Mouse (Mus musculus): ENCODE measurements around the gene Iyd. TPM values are rescaled to one million over a fixed set of nuclear protein-coding genes. Genes with fewer than 3 reads are reported as not detected.

The Iyd gene
- polyA plus RNA-seq, 1 experiment = not detected

DNA sequence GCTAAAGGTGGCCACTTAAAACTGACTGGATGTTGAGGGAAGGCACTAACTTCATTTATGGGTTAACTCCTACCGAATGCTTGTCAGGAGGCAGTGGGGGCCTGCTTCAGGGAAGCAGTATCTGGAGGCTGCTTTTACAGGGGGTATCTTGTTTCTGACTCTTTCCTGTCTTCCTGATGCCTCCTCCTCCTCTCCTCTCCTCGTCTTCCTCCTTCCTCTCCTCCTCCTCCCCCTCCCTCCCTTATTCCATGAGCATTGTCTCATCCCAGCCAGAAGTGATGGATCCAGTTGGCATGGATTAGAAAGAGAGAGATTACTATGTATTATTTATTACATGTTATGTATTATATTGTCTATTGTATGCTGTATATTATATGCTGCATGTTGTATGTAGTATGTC, 31.3 kb upstream of the Iyd start:
- Histone ChIP-seq H3ac (ENCODE audit: control insufficient read depth, insufficient read length, low read depth) (no peak overlapping the region), H3K79me3 (ENCODE audit: low read depth) (no peaks in the 10 kb centered on the region), H3K4me3 (ENCODE audit: insufficient read depth, poor library complexity, severe bottlenecking) (no peak overlapping the region), H3K27me3 (ENCODE audit: control insufficient read depth, insufficient read depth, insufficient read length) (no peaks in the 10 kb centered on the region), H3K79me2 (ENCODE audit: control insufficient read depth, insufficient read depth) (no peaks in the 10 kb centered on the region), H3K36me3 (ENCODE audit: control insufficient read depth, insufficient read depth) (no peaks in the 10 kb centered on the region)
- no peak for TF ChIP-seq MAX (IDR thresholded peaks at IDR 0.05)
- TF ChIP-seq MYOG (IDR thresholded peaks at IDR 0.05; ENCODE audit: control insufficient read depth, extremely low read depth, insufficient read length) = no peak
- no peak for TF ChIP-seq FOSL1 (IDR thresholded peaks at IDR 0.05; ENCODE audit: insufficient read depth, low read length, poor library complexity, severe bottlenecking)
- no peak for TF ChIP-seq MYOD1 (IDR thresholded peaks at IDR 0.05; ENCODE audit: control insufficient read depth, insufficient read length, low read depth)
- no peak for TF ChIP-seq USF1 (IDR thresholded peaks at IDR 0.05; ENCODE audit: low read depth)
- no peak for TF ChIP-seq CTCF (IDR thresholded peaks at IDR 0.05; ENCODE audit: control insufficient read depth, insufficient read depth, insufficient read length)
- no peak for TF ChIP-seq CEBPB (IDR thresholded peaks at IDR 0.05; ENCODE audit: low read depth)

DNA sequence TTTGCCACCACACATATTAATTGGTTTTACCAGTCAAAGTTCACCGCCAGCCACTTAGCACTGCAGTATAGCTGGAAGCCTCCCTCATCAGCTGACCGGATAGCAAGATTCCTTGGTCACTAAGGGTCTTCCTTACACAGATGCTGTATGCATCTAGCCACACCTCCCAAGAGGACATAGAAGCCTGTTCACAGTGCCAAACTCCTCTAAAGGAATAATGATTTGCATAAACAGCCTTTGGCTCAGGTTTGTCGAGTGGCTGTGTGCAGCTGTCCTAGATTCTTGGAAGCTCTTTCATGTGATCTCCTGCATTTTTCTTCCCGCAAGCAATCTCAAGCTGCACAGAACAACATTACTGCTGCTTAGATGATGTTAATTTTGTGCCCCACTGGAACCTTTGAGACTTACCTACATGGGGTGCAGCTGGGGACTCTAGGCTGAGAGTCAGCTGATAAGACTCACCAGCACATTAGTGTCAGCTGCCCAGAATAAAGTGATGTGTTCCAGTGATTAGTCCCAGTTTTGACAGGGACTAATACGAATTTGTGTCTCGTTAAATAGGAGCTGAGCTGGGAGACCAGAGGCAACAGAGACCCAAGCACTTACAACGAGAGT, 30.3 kb upstream of the Iyd start:
- H3K79me2 ChIP-seq (ENCODE audit: control insufficient read depth, insufficient read depth) = no peaks in the 10 kb centered on the region
- TF ChIP-seq MAX (IDR thresholded peaks at IDR 0.05) (no peak), CTCF (IDR thresholded peaks at IDR 0.05; ENCODE audit: control insufficient read depth, insufficient read depth, insufficient read length) (no peak), MYOD1 (IDR thresholded peaks at IDR 0.05; ENCODE audit: control insufficient read depth, insufficient read length, low read depth) (no peak), USF1 (IDR thresholded peaks at IDR 0.05; ENCODE audit: low read depth) (no peak), CEBPB (IDR thresholded peaks at IDR 0.05; ENCODE audit: low read depth) (no peak), FOSL1 (IDR thresholded peaks at IDR 0.05; ENCODE audit: insufficient read depth, low read length, poor library complexity, severe bottlenecking) (no peak), MYOG (IDR thresholded peaks at IDR 0.05; ENCODE audit: control insufficient read depth, extremely low read depth, insufficient read length) (no peak)

DNA sequence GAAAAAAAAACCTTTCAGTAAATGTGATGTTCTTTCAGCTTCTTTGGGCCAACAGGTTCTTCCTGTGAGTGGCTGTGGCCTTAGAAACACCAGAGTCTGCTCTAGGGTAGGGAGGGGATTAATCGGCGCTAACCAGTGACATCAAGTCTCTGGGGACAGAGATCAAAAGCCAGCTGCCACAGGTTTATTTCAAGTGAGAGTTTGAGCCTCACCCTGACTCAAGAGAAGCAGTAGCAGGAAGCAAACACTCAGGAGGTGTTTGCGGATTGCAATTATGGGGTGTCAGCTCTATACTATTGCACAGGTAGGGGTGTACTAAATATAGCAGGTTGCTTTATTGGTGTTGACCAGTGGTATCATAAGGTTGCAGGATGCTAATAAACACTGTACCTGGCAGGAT, 29.6 kb upstream of the Iyd start:
- no peak overlapping the region for H3K4me3 ChIP-seq (ENCODE audit: insufficient read depth, poor library complexity, severe bottlenecking)
- H3ac ChIP-seq (ENCODE audit: control insufficient read depth, insufficient read length, low read depth) = no peak overlapping the region
- no peak for TF ChIP-seq MYOD1 (IDR thresholded peaks at IDR 0.05; ENCODE audit: control insufficient read depth, insufficient read length, low read depth)
- no peak for TF ChIP-seq FOSL1 (IDR thresholded peaks at IDR 0.05; ENCODE audit: insufficient read depth, low read length, poor library complexity, severe bottlenecking)
- no peak for TF ChIP-seq MYOG (IDR thresholded peaks at IDR 0.05; ENCODE audit: control insufficient read depth, extremely low read depth, insufficient read length)
- no peak for TF ChIP-seq USF1 (IDR thresholded peaks at IDR 0.05; ENCODE audit: low read depth)
- TF ChIP-seq CTCF (IDR thresholded peaks at IDR 0.05; ENCODE audit: control insufficient read depth, insufficient read depth, insufficient read length) = no peak
- TF ChIP-seq MAX (IDR thresholded peaks at IDR 0.05) = no peak
- TF ChIP-seq CEBPB (IDR thresholded peaks at IDR 0.05; ENCODE audit: low read depth) = no peak
- no peaks in the 10 kb centered on the region for H3K79me2 ChIP-seq (ENCODE audit: control insufficient read depth, insufficient read depth)
- H3K79me3 ChIP-seq (ENCODE audit: low read depth) = no peaks in the 10 kb centered on the region
- H3K27me3 ChIP-seq (ENCODE audit: control insufficient read depth, insufficient read depth, insufficient read length) = no peaks in the 10 kb centered on the region
- H3K36me3 ChIP-seq (ENCODE audit: control insufficient read depth, insufficient read depth) = no peaks in the 10 kb centered on the region

More for the DNA sequence above, 30.3 kb upstream of the Iyd start:
- H3K27me3 ChIP-seq (ENCODE audit: control insufficient read depth, insufficient read depth, insufficient read length) = no peaks in the 10 kb centered on the region
- no peaks in the 10 kb centered on the region for H3K36me3 ChIP-seq (ENCODE audit: control insufficient read depth, insufficient read depth)
- H3K79me3 ChIP-seq (ENCODE audit: low read depth) = no peaks in the 10 kb centered on the region
- H3K4me3 ChIP-seq (ENCODE audit: insufficient read depth, poor library complexity, severe bottlenecking) = no peak overlapping the region
- H3ac ChIP-seq (ENCODE audit: control insufficient read depth, insufficient read length, low read depth) = no peak overlapping the region

DNA sequence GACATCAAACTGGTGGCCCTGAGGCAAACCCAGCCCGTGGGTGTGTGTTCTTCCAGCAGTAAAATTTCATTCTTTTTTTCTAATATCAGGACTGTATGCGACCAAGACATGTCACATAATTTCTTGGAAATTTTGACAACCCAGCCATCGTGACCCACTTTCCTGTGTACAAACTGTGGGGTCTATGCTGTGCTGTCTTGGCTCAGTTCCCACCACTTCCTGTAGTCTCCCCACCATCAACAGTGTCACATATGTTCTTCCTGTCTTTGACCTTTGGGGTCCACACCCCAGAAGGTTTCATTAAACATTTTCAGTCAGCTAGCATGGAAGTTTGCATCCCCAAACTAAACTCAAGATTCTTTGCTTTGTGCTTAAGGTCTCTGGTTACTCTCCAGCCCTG, 28.6 kb upstream of the Iyd start:
- no peaks in the 10 kb centered on the region for H3K27me3 ChIP-seq (ENCODE audit: control insufficient read depth, insufficient read depth, insufficient read length)
- H3K4me3 ChIP-seq (ENCODE audit: insufficient read depth, poor library complexity, severe bottlenecking) = no peak overlapping the region
- TF ChIP-seq MAX (IDR thresholded peaks at IDR 0.05) (no peak), MYOG (IDR thresholded peaks at IDR 0.05; ENCODE audit: control insufficient read depth, extremely low read depth, insufficient read length) (no peak), USF1 (IDR thresholded peaks at IDR 0.05; ENCODE audit: low read depth) (no peak), FOSL1 (IDR thresholded peaks at IDR 0.05; ENCODE audit: insufficient read depth, low read length, poor library complexity, severe bottlenecking) (no peak), MYOD1 (IDR thresholded peaks at IDR 0.05; ENCODE audit: control insufficient read depth, insufficient read length, low read depth) (no peak), CEBPB (IDR thresholded peaks at IDR 0.05; ENCODE audit: low read depth) (no peak), CTCF (IDR thresholded peaks at IDR 0.05; ENCODE audit: control insufficient read depth, insufficient read depth, insufficient read length) (no peak)

DNA sequence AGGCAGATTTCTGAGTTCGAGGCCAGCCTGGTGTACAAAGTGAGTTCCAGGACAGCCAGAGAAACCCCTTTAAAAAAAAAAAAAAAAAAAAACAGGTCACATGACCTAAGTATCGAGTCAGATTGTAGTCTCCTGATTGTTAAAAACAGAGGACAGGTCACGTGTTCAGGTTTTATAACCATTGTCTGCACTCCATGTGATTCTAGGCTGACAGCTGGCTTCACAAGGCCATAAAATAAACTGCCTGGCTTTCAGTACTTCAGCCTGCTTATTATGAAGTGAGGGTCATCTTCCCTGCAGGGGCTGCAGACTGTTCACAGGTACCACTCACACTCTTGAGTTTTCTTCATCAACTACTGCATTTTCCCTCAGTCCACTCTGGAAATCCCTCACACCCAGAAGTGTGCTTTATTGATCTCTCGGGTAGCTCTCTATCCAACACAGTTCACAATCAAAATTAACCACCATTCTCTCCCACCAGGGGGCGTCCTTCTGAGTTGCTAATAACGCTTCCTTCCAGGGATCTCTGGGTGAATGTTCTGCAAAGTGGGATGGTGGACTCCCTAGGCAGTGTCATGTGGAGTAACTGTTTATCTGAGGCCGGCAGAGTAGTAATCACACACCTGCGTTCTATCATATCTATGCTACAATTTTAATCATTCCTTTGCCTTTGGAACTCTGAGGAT, 27.3 kb upstream of the Iyd start:
- TF ChIP-seq MAX (IDR thresholded peaks at IDR 0.05) (no peak), USF1 (IDR thresholded peaks at IDR 0.05; ENCODE audit: low read depth) (no peak)
- H3K79me2 ChIP-seq (ENCODE audit: control insufficient read depth, insufficient read depth) = no peaks in the 10 kb centered on the region
- no peaks in the 10 kb centered on the region for H3K79me3 ChIP-seq (ENCODE audit: low read depth)

More for the DNA sequence above, 28.6 kb upstream of the Iyd start:
- Histone ChIP-seq H3K79me2 (ENCODE audit: control insufficient read depth, insufficient read depth) (no peaks in the 10 kb centered on the region), H3ac (ENCODE audit: control insufficient read depth, insufficient read length, low read depth) (no peak overlapping the region), H3K79me3 (ENCODE audit: low read depth) (no peaks in the 10 kb centered on the region), H3K36me3 (ENCODE audit: control insufficient read depth, insufficient read depth) (no peaks in the 10 kb centered on the region)

More for the DNA sequence above, 27.3 kb upstream of the Iyd start:
- H3K4me3 ChIP-seq (ENCODE audit: insufficient read depth, poor library complexity, severe bottlenecking) = no peak overlapping the region
- H3K27me3 ChIP-seq (ENCODE audit: control insufficient read depth, insufficient read depth, insufficient read length) = no peaks in the 10 kb centered on the region
- H3ac ChIP-seq (ENCODE audit: control insufficient read depth, insufficient read length, low read depth) = no peak overlapping the region
- no peaks in the 10 kb centered on the region for H3K36me3 ChIP-seq (ENCODE audit: control insufficient read depth, insufficient read depth)

Measured in C2C12 (cell line).